Mouse (Mus musculus): ENCODE measurements around the gene Casp7.
"Not testable (repeated sequence)": the region's sequence is repeated elsewhere in the genome, so short reads cannot be mapped to it uniquely, and the experiment has no call there.

Gene Casp7

GRCm38 (mm10) chr19:56396669-56397621 lies at the start of gene Casp7:
Gene Casp7 (plus strand): TSS chr19:56397129.
- no peak for DNase-seq (ENCODE audit: low spot score)

GRCm38 (mm10) chr19:56349295-56349694 lies 47.6 kb upstream of the Casp7 start:
- DNase-seq (ENCODE audit: low spot score) = no peak

- DNase-seq (ENCODE audit: low spot score) = no peak
Observed at GRCm38 (mm10) chr19:56353689-56354088, 43.2 kb upstream of the Casp7 start.

- DNase-seq (ENCODE audit: low spot score) = no peak
Observed at GRCm38 (mm10) chr19:56355201-56355600, 41.7 kb upstream of the Casp7 start.

GRCm38 (mm10) chr19:56356480-56357373 lies 40.2 kb upstream of the Casp7 start:
- no peak for DNase-seq (ENCODE audit: low spot score)

- not testable (repeated sequence) for DNase-seq (ENCODE audit: low spot score)
Observed at GRCm38 (mm10) chr19:56357374-56357708, 39.6 kb upstream of the Casp7 start.

- DNase-seq (ENCODE audit: low spot score) = no peak
Observed at GRCm38 (mm10) chr19:56358890-56359289, 38.0 kb upstream of the Casp7 start.

GRCm38 (mm10) chr19:56363721-56364460 lies 33.0 kb upstream of the Casp7 start:
- no peak for DNase-seq (ENCODE audit: low spot score)

- DNase-seq (ENCODE audit: low spot score) = no peak
Observed at GRCm38 (mm10) chr19:56364563-56364962, 32.4 kb upstream of the Casp7 start.

- no peak for DNase-seq (ENCODE audit: low spot score)
Observed at GRCm38 (mm10) chr19:56366168-56366567, 30.8 kb upstream of the Casp7 start.

GRCm38 (mm10) chr19:56366625-56367024 lies 30.3 kb upstream of the Casp7 start:
- DNase-seq (ENCODE audit: low spot score) = no peak

GRCm38 (mm10) chr19:56367778-56368177 lies 29.2 kb upstream of the Casp7 start:
- no peak for DNase-seq (ENCODE audit: low spot score)

GRCm38 (mm10) chr19:56368912-56369311 lies 28.0 kb upstream of the Casp7 start:
- DNase-seq (ENCODE audit: low spot score) = no peak

GRCm38 (mm10) chr19:56370389-56371150 lies 26.4 kb upstream of the Casp7 start:
- DNase-seq (ENCODE audit: low spot score) = no peak

- DNase-seq (ENCODE audit: low spot score) = no peak
Observed at GRCm38 (mm10) chr19:56372226-56372625, 24.7 kb upstream of the Casp7 start.

- DNase-seq (ENCODE audit: low spot score) = no peak
Observed at GRCm38 (mm10) chr19:56373246-56373645, 23.7 kb upstream of the Casp7 start.

- no peak for DNase-seq (ENCODE audit: low spot score)
Observed at GRCm38 (mm10) chr19:56374011-56374410, 22.9 kb upstream of the Casp7 start.

- DNase-seq (ENCODE audit: low spot score) = no peak
Observed at GRCm38 (mm10) chr19:56378007-56378406, 18.9 kb upstream of the Casp7 start.

GRCm38 (mm10) chr19:56378554-56379172 lies 18.3 kb upstream of the Casp7 start:
- no peak for DNase-seq (ENCODE audit: low spot score)

- DNase-seq (ENCODE audit: low spot score) = no peak
Observed at GRCm38 (mm10) chr19:56380341-56380740, 16.6 kb upstream of the Casp7 start.

GRCm38 (mm10) chr19:56381407-56381806 lies 15.5 kb upstream of the Casp7 start:
- no peak for DNase-seq (ENCODE audit: low spot score)

Measured in urinary bladder, postnatal 10 days (tissue).